Mouse (Mus musculus) kidney, postnatal 10 days (tissue): ENCODE results near the gene Olfr157.

Experiments used
- DNase-seq: peaks from one replicate; pipeline ENCODE4 v3.0.0; 2021; ENCODE audit warnings: mixed read lengths

The Olfr157 gene

GRCm38 (mm10) chr4:43795296-43795695, 44.7 kb downstream of the Olfr157 start:
- no peak for DNase-seq
